19 mouse cellular contexts compared by ENCODE assay signal in genomic region chr15:49230846-49231245, GRCm38 (mm10).
"Had no signal": no experiment of that assay in that cellular context is flagged by ENCODE, and none has a peak within 500 bp of the region (broad histone marks: within the 10 kb centered on the region; RNA-seq: fewer than 3 reads in every experiment).

No protein-coding gene starts in this region.

- H3K4me1 ChIP-seq: limb, embryonic 15.5 days; midbrain, embryonic 12.5 days; neural tube, embryonic 13.5 days; stomach, embryonic 15.5 days had no signal

- H3K4me2 ChIP-seq: limb, embryonic 15.5 days; liver, embryonic 11.5 days; lung, embryonic 14.5 days; midbrain, embryonic 12.5 days; neural tube, embryonic 13.5 days; stomach, embryonic 15.5 days had no signal

- H3K27ac ChIP-seq: limb, embryonic 15.5 days; liver, embryonic 14.5 days; macrophage; midbrain, embryonic 12.5 days; neural tube, embryonic 13.5 days; stomach, embryonic 15.5 days had no signal

- H3K4me3 ChIP-seq: limb, embryonic 15.5 days; midbrain, embryonic 12.5 days; myocyte; neural tube, embryonic 13.5 days; stomach, embryonic 15.5 days had no signal

- H3K9ac ChIP-seq: limb, embryonic 15.5 days; liver, embryonic 14.5 days; liver, postnatal 0 days; lung, embryonic 14.5 days; midbrain, embryonic 12.5 days; neural tube, embryonic 13.5 days; stomach, embryonic 15.5 days had no signal

- ATAC-seq: liver, postnatal 0 days; lung, postnatal 0 days had no signal

- H3K36me3 ChIP-seq: limb, embryonic 15.5 days; midbrain, embryonic 12.5 days; neural tube, embryonic 13.5 days; stomach, embryonic 15.5 days had no signal

- DNase-seq: kidney, adult 11 months; kidney, adult 9 months; kidney, postnatal 14 days; kidney, postnatal 4 days; liver, postnatal 0 days; lung, embryonic 14.5 days; retina, postnatal 1 day; right cerebral cortex, postnatal 25 days; spleen, adult 18-20 months; thymus, postnatal 25 days had no signal

- H3K9me3 ChIP-seq: limb, embryonic 15.5 days; midbrain, embryonic 12.5 days; neural tube, embryonic 13.5 days; stomach, embryonic 15.5 days had no signal

- H3K27me3 ChIP-seq: limb, embryonic 15.5 days; midbrain, embryonic 12.5 days; neural tube, embryonic 13.5 days; stomach, embryonic 15.5 days had no signal
